Mouse (Mus musculus): ENCODE results near the gene Tmem150a. TPM values are rescaled to one million over a fixed set of nuclear protein-coding genes. Genes with fewer than 3 reads are reported as not detected.
A peak's percentile ranks its signal among the peaks of the same experiment; 100 is the strongest.

Tmem150a gene
- polyA plus RNA-seq, 1 experiment from 2014 or later: 50.6 TPM

- Histone ChIP-seq H3K4me1 (replicated peaks; ENCODE audit: insufficient read depth, low read length) (no peaks in the 10 kb centered on the region), H3K4me2 (ENCODE audit: low read length) (no peak overlapping the region), H3K36me3 (ENCODE audit: insufficient read depth, low read length) (peaks cover 48% of the 10 kb centered on the region), H3K9me3 (replicated peaks; ENCODE audit: low read length) (no peaks in the 10 kb centered on the region), H3K4me3 (replicated peaks; ENCODE audit: low read depth, low read length) (no peak overlapping the region), H3K27ac (no peak overlapping the region), H3K9ac (ENCODE audit: low read depth, low read length) (no peak overlapping the region), H3K27me3 (ENCODE audit: insufficient read depth, low read length) (no peaks in the 10 kb centered on the region)
- ATAC-seq (replicated peaks; ENCODE audit: low FRiP score, low read depth): no peak
- peak; percentile 74 for TF ChIP-seq CTCF (IDR thresholded peaks at IDR 0.05; ENCODE audit: low read depth)
- 81% methylated on average over 11 of the region's 11 CpGs for WGBS
- DNase-seq (ENCODE audit: low spot score): peak; percentile 68
Measured at GRCm38 (mm10) chr6:72319019-72319418, 36.2 kb upstream of the Tmem150a start.

GRCm38 (mm10) chr6:72322936-72323335 lies 32.3 kb upstream of the Tmem150a start:
- Histone ChIP-seq H3K4me2 (ENCODE audit: low read length) (no peak overlapping the region), H3K36me3 (ENCODE audit: insufficient read depth, low read length) (peaks cover 55% of the 10 kb centered on the region), H3K9ac (ENCODE audit: low read depth, low read length) (no peak overlapping the region), H3K4me3 (replicated peaks; ENCODE audit: low read depth, low read length) (no peak overlapping the region), H3K9me3 (replicated peaks; ENCODE audit: low read length) (no peaks in the 10 kb centered on the region), H3K4me1 (replicated peaks; ENCODE audit: insufficient read depth, low read length) (no peaks in the 10 kb centered on the region), H3K27me3 (ENCODE audit: insufficient read depth, low read length) (no peaks in the 10 kb centered on the region), H3K27ac (no peak overlapping the region)
- no peak for TF ChIP-seq CTCF (IDR thresholded peaks at IDR 0.05; ENCODE audit: low read depth)
- ATAC-seq (replicated peaks; ENCODE audit: low FRiP score, low read depth) (no peak), DNase-seq (ENCODE audit: low spot score) (no peak)
- WGBS: 92% methylated on average over 3 of the region's 3 CpGs

DNA sequence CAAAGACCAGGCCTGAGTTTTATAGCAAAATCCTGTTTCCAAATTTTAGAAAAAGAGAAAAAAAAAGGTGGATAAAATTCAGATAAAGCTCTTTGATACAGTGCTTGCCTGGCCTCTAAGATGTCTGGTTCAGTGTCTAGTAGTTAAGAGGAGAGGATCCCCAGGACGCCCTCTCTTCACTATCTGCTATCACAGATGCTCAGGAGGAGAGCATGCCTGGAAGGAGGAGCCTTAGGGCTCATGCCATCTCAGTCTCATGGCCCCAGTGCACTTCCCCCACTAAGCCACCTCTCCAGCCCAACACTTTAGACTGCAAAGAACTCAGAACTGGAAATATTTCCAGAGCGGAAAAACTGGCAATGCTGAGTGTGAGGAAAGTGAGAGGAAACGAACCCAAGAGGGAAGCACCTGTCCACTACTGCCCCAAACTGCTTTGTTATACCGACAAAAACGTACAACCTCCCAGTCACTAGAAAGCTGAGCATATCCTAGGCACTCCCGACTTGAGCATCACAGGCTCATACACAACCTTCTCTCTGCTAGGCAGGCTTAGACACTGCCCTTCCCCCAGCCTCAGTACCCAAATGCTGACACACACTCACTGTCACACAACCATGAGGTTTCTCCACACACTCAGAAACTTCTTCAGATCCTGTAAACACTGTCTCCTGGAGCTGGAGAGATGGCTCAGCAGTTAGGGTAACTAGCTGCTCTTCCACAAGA lies 31.3 kb upstream of the Tmem150a start:
- Histone ChIP-seq H3K27me3 (ENCODE audit: insufficient read depth, low read length) (no peaks in the 10 kb centered on the region), H3K4me3 (replicated peaks; ENCODE audit: low read depth, low read length) (no peak overlapping the region), H3K36me3 (ENCODE audit: insufficient read depth, low read length) (peaks cover 60% of the 10 kb centered on the region), H3K27ac (no peak overlapping the region), H3K9me3 (replicated peaks; ENCODE audit: low read length) (no peaks in the 10 kb centered on the region), H3K4me1 (replicated peaks; ENCODE audit: insufficient read depth, low read length) (no peaks in the 10 kb centered on the region), H3K9ac (ENCODE audit: low read depth, low read length) (no peak overlapping the region), H3K4me2 (ENCODE audit: low read length) (no peak overlapping the region)
- DNase-seq (ENCODE audit: low spot score) (no peak), ATAC-seq (replicated peaks; ENCODE audit: low FRiP score, low read depth) (no peak)
- WGBS: 92% methylated on average over 6 of the region's 6 CpGs
- no peak for TF ChIP-seq CTCF (IDR thresholded peaks at IDR 0.05; ENCODE audit: low read depth)

DNA sequence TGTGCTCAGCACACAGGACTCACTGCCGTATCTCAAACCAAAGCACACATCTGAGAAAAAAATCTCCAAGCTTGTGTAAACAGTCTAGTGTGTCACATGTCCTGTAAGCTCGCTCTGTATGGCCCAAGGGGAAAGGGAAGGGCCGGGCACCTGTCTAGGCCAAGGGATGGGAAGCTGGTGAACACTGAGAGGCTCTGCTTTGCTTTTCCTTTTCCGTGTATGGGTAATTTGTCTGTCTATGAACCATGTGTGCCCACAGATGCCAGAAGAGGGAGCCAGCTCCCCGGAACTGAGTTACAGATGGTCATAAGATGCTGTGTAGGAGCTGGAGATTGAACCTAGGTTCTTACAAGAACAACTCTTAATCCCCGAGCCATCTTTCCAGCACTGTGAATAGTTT lies 29.0 kb upstream of the Tmem150a start:
- no peak overlapping the region for H3K4me2 ChIP-seq (ENCODE audit: low read length)
- H3K9ac ChIP-seq (ENCODE audit: low read depth, low read length): no peak overlapping the region
- H3K9me3 ChIP-seq (replicated peaks; ENCODE audit: low read length): no peaks in the 10 kb centered on the region
- peak; percentile 60 for TF ChIP-seq CTCF (IDR thresholded peaks at IDR 0.05; ENCODE audit: low read depth)
- no peak overlapping the region for H3K27ac ChIP-seq
- no peak overlapping the region for H3K4me3 ChIP-seq (replicated peaks; ENCODE audit: low read depth, low read length)
- DNase-seq (ENCODE audit: low spot score) (peak; percentile 54), ATAC-seq (replicated peaks; ENCODE audit: low FRiP score, low read depth) (no peak)
- H3K4me1 ChIP-seq (replicated peaks; ENCODE audit: insufficient read depth, low read length): no peaks in the 10 kb centered on the region
- 69% methylated on average over 6 of the region's 6 CpGs for WGBS
- H3K36me3 ChIP-seq (ENCODE audit: insufficient read depth, low read length): peaks cover 56% of the 10 kb centered on the region
- no peaks in the 10 kb centered on the region for H3K27me3 ChIP-seq (ENCODE audit: insufficient read depth, low read length)

DNA sequence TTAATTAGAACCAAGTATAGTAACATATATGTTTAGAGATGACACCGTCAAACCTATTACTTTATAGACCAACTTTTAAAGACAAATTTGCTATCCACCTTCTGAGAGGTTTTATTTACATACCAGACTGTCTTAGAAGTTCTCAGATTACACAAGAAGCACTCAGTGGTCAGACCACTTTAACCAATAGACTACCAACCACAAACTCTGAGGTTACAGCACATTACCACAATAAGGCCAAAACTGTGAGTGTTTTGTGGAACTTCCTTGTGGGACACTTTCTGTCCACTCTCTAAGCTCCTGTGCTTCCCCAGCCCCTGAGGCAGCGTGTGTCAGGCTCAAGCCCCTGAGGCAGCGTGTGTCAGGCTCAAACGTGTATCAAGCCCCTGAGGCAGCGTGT lies 26.2 kb upstream of the Tmem150a start:
- no peak for ATAC-seq (replicated peaks; ENCODE audit: low FRiP score, low read depth)

DNA sequence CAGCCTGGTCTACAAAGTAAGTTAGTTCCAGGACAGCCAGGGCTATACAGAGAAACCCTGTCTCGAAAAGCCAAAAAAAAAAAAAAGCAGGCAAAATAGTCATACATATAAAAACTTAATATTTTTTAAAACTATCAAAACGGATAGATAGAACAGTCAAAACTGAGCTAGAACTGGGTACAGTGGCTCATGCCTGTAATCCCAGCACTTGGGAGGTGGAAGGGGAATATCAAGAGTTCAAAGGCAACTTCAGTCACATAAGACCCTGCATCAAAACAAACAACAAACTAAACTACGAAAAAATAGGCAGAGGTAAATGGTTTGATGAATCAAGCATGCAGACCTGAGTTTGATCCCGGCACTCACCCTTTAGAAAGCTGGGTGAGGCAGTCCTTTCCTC lies 25.1 kb upstream of the Tmem150a start:
- no peaks in the 10 kb centered on the region for H3K9me3 ChIP-seq (replicated peaks; ENCODE audit: low read length)
- DNase-seq (ENCODE audit: low spot score) (no peak), ATAC-seq (replicated peaks; ENCODE audit: low FRiP score, low read depth) (no peak)
- H3K36me3 ChIP-seq (ENCODE audit: insufficient read depth, low read length): peaks cover 48% of the 10 kb centered on the region
- H3K27me3 ChIP-seq (ENCODE audit: insufficient read depth, low read length): no peaks in the 10 kb centered on the region
- no peak overlapping the region for H3K9ac ChIP-seq (ENCODE audit: low read depth, low read length)
- WGBS: 96% methylated on average over 4 of the region's 4 CpGs
- H3K4me3 ChIP-seq (replicated peaks; ENCODE audit: low read depth, low read length): no peak overlapping the region
- TF ChIP-seq CTCF (IDR thresholded peaks at IDR 0.05; ENCODE audit: low read depth): no peak
- H3K4me1 ChIP-seq (replicated peaks; ENCODE audit: insufficient read depth, low read length): no peaks in the 10 kb centered on the region
- no peak overlapping the region for H3K27ac ChIP-seq
- H3K4me2 ChIP-seq (ENCODE audit: low read length): no peak overlapping the region

More for the DNA sequence above, 26.2 kb upstream of the Tmem150a start:
- Histone ChIP-seq H3K9ac (ENCODE audit: low read depth, low read length) (no peak overlapping the region), H3K27me3 (ENCODE audit: insufficient read depth, low read length) (no peaks in the 10 kb centered on the region), H3K4me1 (replicated peaks; ENCODE audit: insufficient read depth, low read length) (no peaks in the 10 kb centered on the region), H3K4me3 (replicated peaks; ENCODE audit: low read depth, low read length) (no peak overlapping the region), H3K9me3 (replicated peaks; ENCODE audit: low read length) (no peaks in the 10 kb centered on the region), H3K4me2 (ENCODE audit: low read length) (no peak overlapping the region), H3K27ac (no peak overlapping the region), H3K36me3 (ENCODE audit: insufficient read depth, low read length) (peaks cover 45% of the 10 kb centered on the region)
- WGBS: 92% methylated on average over 5 of the region's 5 CpGs
- TF ChIP-seq CTCF (IDR thresholded peaks at IDR 0.05; ENCODE audit: low read depth): no peak
- DNase-seq (ENCODE audit: low spot score): no peak

GRCm38 (mm10) chr6:72333111-72333510 lies 22.1 kb upstream of the Tmem150a start:
- Histone ChIP-seq H3K4me2 (ENCODE audit: low read length) (no peak overlapping the region), H3K9me3 (replicated peaks; ENCODE audit: low read length) (no peaks in the 10 kb centered on the region), H3K27ac (no peak overlapping the region), H3K4me1 (replicated peaks; ENCODE audit: insufficient read depth, low read length) (no peaks in the 10 kb centered on the region), H3K27me3 (ENCODE audit: insufficient read depth, low read length) (no peaks in the 10 kb centered on the region), H3K4me3 (replicated peaks; ENCODE audit: low read depth, low read length) (no peak overlapping the region), H3K9ac (ENCODE audit: low read depth, low read length) (no peak overlapping the region), H3K36me3 (ENCODE audit: insufficient read depth, low read length) (peaks cover 49% of the 10 kb centered on the region)
- 59% methylated on average over 5 of the region's 5 CpGs for WGBS
- TF ChIP-seq CTCF (IDR thresholded peaks at IDR 0.05; ENCODE audit: low read depth): no peak
- DNase-seq (ENCODE audit: low spot score) (no peak), ATAC-seq (replicated peaks; ENCODE audit: low FRiP score, low read depth) (no peak)

All from kidney, postnatal 0 days (tissue).